Mouse (Mus musculus): ENCODE results near the gene Ccl2.

The Ccl2 gene

DNA sequence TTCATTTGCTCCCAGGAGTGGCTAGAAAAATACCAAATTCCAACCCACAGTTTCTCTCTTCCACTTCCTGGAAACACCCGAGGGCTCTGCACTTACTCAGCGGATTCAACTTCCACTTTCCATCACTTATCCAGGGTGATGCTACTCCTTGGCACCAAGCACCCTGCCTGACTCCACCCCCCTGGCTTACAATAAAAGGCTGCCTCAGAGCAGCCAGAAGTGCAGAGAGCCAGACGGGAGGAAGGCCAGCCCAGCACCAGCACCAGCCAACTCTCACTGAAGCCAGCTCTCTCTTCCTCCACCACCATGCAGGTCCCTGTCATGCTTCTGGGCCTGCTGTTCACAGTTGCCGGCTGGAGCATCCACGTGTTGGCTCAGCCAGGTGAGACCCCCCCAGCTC is at the start of gene Ccl2:
TSS of gene Ccl2 (plus strand) at position 216 of the 400 bp plus-strand sequence.
- DNase-seq (ENCODE audit: low read depth, low spot score), result no peak

DNA sequence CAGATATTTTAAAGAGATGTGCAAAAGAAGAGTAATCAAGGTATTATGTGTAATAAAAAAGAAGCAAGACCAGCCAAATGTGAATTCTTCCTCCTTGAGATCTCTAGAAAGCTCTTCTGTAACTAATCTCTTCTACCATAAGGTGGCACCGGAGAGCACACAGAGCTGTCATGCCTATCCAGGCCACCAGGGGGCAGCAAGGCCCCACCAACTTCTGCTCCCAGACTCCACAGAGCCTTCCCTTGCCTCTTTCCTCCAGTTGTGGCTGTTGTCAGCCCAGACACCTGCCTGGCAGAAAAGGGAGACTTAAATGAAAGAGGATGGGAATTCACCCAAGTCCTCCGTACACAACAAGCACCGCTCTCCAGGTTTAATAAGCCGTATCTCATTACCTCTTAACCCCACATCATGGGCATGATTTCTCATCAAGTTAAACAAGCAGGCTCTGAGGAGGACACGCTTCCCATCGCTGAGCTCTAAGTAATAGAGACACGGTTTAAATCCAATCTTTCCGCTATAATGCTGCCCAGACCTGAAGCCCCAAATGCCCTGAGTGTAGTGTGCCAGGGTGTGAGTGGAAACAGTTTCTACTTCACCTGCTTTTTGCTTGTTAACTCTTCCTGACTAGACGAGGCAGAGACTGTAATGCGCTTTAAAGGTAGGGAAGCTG is 39.1 kb upstream of the Ccl2 start:
- peak; percentile 73 for DNase-seq (ENCODE audit: low read depth, low spot score)

DNA sequence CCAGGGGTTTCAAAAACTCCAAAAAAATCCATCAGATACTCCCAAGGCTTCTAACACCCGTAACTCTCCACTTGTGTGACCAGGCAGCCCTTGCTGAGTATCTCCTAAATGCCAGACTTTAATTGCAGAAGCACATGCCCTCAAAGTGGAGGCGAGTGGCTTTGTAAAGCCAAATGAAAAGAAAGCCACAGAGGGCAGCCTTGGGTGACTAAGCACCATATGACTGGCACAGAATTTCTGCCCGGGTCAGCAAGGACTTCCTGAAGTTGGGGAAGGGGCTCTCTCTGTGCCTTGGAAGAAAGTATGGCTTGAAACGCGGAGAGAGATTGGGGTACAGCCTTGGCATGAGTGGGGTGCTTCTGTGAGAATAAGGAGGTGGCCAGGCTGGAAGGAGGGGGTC is 38.3 kb upstream of the Ccl2 start:
- DNase-seq (ENCODE audit: low read depth, low spot score), result no peak

DNA sequence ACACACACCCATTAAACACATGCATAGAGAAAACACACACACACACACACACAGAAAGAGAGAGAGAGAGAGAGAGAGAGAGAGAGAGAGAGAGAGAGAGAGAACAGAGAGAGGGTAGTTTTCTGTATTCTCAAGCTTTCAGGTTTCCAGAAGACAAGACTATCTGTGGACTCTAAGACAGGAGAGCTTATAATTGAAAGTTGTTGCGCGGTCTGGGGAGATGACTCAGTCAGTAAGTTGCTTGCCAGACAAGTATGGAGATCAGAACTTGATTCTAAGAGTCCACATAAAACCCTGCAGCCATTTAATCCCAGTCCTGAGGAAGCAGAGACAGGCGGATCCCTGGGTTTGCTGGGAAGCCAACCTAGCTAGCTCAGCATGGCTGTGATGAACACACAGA is 36.7 kb upstream of the Ccl2 start:
- DNase-seq (ENCODE audit: low read depth, low spot score), result no peak

DNA sequence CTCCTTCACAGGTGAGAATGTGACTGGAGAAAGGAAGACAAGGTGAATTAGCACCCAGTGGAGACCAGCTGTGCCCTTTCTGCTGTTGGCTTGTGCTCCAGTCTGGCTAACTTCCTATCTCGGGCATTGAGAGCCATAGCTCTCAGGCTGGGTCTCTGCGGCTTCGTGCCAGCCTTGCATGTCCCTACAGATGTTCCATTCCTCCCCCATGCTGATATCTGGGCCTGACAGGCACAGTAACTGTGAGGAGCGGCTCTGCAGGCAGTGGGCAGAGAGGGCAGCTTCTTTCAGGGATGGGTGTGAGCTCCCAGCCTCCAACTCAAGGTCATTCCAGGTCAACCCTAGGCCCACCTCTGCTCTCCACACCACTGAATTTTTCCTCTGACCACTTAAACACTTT is 35.9 kb upstream of the Ccl2 start:
- DNase-seq (ENCODE audit: low read depth, low spot score), result no peak

DNA sequence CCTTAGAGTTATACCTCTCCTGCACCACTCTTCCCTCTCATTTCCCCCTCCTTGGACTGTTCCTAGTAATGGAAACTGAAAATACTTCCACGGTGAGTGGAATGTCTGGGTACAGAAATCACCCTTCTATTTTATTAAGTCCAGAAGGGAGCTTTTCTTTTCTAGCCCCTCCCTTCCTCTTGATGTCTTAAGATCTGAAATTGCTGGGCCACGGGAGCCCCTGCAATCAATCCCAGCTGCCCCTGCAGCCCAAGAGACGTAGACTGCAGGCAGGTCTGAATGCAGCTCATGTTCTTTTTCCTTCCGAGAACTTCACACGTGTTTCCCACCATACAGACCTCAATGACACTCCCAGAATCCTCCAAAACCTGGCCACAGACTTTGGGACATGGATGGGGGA is 34.8 kb upstream of the Ccl2 start:
- peak; percentile 17 for DNase-seq (ENCODE audit: low read depth, low spot score)

DNA sequence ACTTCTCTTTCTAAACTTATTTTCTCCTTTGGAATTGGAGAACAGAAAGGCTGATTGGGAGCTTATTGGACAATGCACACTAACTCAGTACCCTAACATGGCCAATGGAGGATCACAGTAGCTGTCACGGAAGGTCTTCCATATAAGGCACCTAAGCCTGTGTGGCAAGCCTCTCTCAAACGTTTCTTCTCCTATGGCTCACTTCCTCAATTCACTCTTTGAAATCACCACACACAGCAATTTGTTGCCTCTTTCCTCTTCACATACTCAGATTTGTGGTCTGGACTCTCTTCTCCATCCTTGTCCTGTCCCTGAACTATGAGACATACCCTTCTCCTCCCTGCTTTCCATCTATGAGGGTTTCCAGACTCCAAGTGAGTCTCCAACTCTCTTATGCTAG is 30.6 kb upstream of the Ccl2 start:
- no peak for DNase-seq (ENCODE audit: low read depth, low spot score)

DNA sequence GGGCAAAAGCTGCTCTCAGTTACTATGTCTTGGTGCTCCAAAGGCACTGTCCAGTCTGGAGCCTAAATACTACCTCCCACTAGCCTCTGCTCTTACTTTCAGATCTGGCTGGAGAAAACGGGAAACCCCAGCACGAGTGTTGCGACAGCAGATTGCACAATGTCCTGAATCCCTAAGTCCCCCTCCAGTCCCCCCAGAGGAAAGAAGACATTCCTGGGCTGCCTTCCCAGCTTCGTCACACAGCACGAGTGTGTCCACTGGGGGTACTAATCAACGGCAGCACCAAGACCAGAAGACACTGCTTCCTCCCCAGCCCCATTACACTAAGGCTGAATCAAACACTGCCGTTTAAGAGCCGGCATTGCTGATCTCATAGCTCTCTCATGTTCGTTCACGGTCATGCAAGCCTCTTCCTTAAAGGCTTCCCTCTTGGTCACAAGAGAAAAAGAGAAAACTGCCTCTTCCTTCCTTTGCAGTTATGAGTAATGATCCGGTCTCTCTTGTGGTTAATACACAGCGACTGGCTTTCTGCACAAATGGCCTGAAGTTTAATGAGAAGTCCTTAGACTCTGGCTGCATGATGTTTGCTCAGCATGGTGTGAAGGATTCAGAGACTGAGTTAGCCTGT is 28.5 kb upstream of the Ccl2 start:
- no peak for DNase-seq (ENCODE audit: low read depth, low spot score)

DNA sequence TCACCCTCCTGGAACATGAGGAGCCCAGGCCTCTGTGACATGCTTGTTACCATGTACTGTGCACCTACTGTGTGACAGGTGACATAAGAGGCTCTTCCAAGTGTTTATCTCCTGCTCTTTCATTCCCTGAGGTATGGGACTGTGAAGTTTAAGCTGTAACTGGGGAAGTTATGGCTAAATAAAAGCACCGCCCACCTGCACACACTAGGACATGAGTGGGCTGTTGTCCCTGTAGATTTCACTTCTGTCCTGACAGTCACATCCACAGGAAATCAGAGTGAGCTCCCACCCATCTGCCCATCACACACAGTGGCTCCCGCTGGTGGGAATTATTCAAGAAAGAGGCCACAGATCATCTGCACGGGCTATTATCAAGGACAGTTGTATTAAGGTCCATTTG is 25.3 kb upstream of the Ccl2 start:
- DNase-seq (ENCODE audit: low read depth, low spot score), result no peak

DNA sequence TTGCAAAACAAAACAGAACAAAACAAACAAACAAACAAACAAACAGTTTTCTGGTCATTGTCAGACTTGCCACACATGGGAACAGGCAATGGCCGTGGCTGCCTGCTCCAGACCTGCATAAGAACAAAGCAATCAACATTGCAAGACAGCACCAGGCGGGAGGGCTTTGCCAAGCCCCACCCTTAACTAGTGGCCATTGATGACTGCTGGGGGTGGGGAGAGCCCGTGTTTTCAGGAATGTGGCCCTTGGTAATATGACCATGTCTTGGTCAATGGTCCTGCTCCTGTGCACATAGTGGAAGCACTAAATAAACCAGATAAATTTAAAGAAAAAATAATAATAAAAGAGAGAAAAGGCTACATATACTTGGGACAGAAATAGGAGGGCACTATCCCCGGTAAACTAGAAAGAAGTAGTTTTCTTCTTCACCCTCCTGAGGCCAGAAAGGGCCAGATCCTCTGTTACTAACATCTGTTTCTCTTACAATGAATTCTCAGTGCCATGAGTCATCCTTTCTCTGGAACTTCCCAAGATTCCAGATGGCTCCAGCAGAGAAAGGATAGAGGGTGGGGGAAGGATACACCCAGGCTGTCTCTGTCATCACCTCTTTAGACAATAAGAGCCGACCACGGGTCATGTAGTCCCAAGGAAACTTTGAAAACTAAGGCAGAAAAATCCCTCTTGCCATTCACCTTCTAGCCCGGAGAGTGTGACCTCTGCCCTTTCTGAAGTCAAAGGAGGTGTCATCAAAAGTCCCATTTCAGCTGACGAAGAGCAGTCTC is 23.8 kb upstream of the Ccl2 start:
- no peak for DNase-seq (ENCODE audit: low read depth, low spot score)

DNA sequence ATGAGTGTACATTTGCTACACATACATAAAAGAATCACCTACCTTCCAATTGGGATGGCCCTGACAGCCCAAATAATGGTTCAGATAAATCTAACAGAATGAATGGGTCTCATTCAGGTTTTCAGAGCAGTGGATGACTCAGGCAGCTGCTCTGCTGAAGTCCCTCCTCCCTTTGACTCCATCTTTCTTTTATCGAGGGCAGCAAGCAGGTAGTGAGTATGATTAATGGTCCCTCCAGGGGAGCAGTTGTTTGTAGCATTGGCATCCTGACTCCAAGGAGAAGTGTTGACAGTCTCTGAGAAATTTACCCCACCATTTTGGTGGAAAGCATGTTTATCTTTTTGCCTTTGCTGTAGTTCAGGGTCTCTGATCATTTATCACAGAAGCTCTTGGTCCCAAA is 21.6 kb upstream of the Ccl2 start:
- no peak for DNase-seq (ENCODE audit: low read depth, low spot score)

DNA sequence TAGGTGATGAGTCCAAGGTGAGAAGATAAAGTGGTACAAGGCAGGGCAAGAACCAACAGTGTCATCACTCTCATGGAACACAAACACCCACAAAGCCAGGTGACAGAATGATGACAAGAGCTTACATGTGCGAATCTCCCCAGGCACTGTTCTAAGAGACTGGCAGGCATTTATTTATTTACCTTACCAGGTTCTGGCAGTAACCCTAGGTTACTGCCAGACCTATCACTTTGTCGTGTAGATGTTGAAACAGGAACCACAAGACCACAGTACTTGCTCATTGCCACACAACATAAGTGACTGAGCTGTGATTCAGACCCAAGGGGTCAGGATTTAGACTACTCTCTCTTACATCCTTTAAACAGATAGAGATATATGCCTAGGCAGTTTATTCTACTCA is 20.3 kb upstream of the Ccl2 start:
- DNase-seq (ENCODE audit: low read depth, low spot score), result no peak

DNA sequence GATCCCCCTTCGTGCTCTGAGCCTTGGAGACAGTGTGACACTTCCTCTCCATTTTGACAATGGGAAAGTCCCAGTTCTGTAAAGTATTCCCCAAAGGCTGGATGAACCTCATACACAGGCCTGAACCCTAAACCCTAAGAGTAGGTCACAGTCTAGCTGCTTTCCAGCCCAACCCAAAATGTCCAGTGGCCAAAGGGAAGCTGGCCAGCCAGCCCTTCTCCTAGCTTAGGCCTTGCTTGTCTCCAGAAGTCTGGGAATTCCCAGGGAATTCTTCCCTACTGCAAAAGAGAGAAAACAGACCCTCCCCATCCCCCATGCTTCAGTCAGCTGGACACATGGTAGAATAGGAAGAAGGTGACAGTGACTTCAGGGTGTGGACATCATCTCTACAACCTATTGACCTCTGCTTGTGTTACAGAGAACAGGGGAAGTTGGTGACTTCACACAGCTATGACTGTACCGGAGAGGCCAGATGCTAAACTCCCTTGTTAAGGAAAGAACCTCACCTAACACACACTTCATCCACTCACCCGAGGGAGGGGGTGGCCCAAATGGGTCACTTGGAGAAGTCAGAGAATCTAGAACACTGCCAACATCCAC is 19.1 kb upstream of the Ccl2 start:
- DNase-seq (ENCODE audit: low read depth, low spot score), result no peak

DNA sequence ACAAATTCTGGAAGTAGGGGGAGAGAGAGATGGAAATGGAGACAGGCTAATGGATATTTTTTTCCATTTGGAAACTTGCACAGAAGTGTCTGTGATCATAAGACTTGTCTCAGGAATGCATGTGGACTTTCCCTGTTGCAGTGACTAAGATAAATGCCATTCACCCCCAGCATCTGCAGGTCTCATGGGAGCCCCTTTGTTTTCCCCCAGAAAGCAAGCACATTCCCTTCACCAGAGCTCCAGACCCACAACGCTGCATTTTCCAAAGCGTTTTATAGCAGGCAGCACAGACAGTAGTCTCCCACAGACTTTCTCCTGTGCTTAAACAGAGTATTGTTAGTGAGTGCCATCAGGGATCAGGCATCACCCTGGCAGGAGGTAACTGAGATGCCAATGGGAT is 16.0 kb upstream of the Ccl2 start:
- no peak for DNase-seq (ENCODE audit: low read depth, low spot score)

DNA sequence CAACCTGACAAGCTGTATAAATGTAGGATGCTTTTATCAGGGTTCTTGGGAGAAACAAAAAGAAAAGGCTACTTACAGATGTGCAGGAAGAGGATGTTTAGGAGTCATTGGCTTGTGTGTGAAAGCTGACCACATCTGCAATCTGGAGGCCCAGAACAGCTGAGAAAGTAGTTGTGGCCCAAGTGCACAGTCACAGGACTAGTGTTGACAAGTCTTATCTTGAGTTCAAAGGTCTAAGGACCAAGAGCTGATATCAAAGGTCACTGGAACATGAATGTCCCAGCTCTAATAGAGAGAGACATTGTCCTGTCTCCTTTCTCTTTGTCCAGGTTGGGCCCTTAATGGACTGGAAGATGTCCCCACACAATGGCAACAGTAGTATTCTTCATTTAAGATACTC is 15.6 kb upstream of the Ccl2 start:
- DNase-seq (ENCODE audit: low read depth, low spot score), result no peak

DNA sequence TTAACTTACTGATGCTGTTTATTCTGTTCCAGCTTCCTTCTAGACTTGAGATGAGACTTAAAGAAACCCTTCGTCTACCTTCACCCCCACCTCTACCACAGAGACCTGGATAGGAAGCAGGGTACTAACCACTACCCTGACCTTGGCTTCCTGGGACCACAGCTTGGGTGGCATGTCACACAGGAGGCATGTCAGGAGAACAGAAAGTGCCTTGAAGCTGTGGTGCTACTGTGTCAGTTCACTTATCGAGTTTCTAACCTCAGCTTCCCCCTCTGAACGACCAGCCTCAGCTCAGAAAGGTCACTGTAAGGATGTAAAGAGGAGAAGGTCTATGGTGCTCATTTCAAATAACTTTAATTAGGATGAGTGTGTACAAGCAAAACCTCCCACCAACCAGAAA is 14.0 kb upstream of the Ccl2 start:
- DNase-seq (ENCODE audit: low read depth, low spot score), result no peak

DNA sequence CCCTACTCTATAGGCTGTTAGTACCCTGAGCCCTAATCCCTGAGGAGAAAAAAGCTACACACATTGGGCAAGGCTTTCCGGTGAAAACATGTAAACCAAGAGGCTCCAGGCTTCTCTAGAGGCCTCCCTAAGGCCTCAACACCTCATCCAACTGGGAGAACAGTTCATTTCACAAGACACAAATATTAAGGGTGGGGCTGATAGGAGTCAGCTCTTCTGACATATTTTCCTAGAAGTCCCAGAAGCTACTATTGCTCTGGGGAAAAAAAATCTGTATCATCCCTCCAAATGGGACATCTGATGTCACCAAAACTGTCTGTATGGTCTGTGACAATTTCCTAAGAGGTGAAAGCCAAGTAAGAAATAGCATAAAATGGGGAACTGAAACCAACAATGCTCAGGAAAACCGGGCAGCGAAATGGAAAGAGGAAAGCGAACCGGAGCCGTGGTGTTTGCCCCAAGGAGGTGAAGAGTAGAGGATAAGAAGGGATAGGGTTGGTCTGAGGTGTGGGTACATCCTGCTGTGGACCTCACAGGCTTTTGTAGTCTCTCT is 12.8 kb upstream of the Ccl2 start:
- DNase-seq (ENCODE audit: low read depth, low spot score), result no peak

DNA sequence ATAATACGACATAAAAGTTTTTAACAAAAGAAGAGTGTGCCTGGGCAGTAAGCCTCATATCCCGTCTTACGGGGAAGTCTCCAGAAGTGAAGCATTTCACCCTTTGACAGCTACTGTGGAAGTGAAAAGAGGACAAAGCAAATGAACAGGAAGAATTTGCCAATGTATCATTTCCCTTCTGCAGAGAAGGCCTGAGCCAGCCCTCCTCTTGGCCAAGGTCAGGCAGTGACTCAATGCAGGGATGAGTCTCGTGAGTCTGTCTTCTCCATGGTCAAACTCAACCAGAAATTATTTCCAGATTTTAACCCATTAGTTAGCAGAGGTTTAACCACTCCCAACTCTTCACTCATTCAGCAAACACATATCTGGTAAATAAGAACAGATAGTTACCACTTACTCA is 11.6 kb upstream of the Ccl2 start:
- no peak for DNase-seq (ENCODE audit: low read depth, low spot score)

DNA sequence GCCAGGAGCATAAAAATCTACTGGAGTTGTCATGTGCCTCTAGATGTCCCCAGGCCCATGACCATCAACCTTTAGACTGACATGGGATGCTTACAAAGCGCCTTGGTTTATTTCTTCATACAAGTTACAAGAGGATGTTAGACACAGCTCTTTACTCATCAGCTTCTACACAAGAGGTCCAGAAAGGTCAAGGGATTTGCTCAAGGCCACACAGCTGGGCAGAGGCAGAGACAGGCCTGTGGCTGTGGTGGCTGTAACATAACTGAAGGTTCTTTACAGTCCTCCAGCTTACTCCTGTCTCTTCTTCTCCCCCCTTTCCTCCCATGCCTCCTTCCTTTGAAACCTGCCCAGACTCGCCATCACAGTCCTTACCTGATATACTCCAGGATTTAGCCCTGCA is 5.2 kb upstream of the Ccl2 start:
- no peak for DNase-seq (ENCODE audit: low read depth, low spot score)

DNA sequence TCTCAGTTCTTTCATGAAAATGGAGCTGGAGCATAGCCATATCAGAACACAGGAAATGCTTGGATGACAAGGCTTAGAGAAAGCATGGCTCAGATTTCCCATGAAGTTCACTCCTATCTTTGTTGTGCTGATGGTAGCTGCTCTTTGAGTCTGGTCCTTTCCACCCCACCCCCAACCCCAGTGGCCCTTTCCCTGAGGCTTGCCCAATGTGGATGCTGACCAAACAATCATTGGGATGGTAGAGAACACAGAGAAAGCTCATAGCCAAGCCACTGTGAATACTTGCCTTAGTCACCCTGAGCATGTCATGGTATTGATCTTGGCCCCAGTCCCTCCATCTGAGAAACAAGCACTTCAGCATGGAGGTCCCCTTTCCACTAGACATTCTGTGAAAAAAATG is 3.2 kb upstream of the Ccl2 start:
- DNase-seq (ENCODE audit: low read depth, low spot score), result no peak

DNA sequence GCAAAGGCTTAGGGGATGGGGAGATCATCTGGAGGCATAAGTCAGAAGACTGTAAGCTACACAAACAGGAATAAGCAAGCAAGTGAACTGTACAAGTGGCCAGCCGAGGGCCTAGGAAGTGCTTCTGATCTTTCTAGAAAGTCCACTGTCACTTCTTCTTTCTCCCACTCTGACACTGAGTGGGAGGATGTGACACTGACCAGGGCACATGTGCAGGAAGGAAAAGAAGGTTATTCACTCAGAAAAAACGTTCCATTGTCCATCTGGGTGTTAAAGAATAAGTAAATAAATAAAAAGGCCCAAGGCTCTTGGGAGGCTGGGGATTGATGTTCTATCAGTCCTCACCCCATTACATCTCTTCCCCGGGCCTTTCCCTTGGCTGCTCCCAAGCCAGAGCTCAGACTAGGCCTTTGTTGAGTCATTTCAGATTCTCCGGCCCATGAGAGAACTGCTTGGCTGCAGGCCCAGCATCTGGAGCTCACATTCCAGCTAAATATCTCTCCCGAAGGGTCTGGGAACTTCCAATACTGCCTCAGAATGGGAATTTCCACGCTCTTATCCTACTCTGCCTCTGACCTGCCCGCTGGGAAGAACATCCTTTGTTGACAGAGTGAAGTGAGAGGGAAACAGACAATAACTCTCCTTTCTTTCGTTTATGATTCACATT is 2.6 kb upstream of the Ccl2 start:
- DNase-seq (ENCODE audit: low read depth, low spot score), result no peak

DNA sequence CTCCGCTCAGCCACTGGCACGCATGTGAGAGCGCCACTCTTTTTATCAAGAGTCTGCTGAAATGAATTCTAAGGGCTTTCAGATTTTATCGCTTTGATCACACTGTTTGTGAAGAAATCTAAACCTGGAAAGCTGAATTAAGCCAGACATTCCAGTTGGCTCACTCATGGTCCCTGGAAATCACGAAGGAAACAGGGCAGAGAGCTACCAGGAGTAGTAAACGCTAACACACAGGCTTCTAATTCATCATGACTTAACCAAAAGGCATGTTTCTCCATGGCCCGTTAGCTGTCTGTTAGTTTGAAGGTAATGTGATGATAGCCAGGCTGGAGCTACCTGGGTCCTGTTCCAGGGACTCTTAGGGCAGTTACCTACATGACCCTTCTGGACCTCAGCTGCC is 925 bp upstream of the Ccl2 start:
- DNase-seq (ENCODE audit: low read depth, low spot score), result no peak
